Mouse (Mus musculus) liver, embryonic 15.5 days (tissue): ENCODE measurements around the gene Slc6a1. TPM values are rescaled to one million over a fixed set of nuclear protein-coding genes. Genes with fewer than 3 reads are reported as not detected.
"Not testable (repeated sequence)": the region's sequence is repeated elsewhere in the genome, so short reads cannot be mapped to it uniquely, and the experiment has no call there.

Experiments used
- ATAC-seq: fragments of 200-750 bp; cut with Nextera tagmentation; 2 replicates; pipeline ENCODE4 v1.8.0; 2017; ENCODE audit warnings: moderate number of reproducible peaks, mild to moderate bottlenecking, moderate library complexity; ENCODE audit not compliant: insufficient read depth
- H3K27ac ChIP-seq: fragments of 300-500 bp; sonication (generic); replicated peaks from 2 replicates; pipeline ENCODE4 v1.5.1; 2015; ENCODE audit warnings: mild to moderate bottlenecking, inconsistent platforms
- H3K27me3 ChIP-seq: fragments of 300-500 bp; sonication (generic); 2 replicates; pipeline ENCODE4 v1.6.1; 2015; ENCODE audit warnings: mild to moderate bottlenecking, inconsistent platforms
- H3K36me3 ChIP-seq: fragments of 300-500 bp; sonication (generic); replicated peaks from 2 replicates; pipeline ENCODE4 v1.6.1; 2015; ENCODE audit warnings: moderate library complexity, mild to moderate bottlenecking, inconsistent platforms
- H3K4me1 ChIP-seq: fragments of 300-500 bp; sonication (generic); replicated peaks from 2 replicates; pipeline ENCODE4 v1.6.1; 2015; ENCODE audit warnings: inconsistent platforms
- H3K4me2 ChIP-seq: fragments of 300-500 bp; sonication (generic); 2 replicates; pipeline ENCODE4 v1.6.1; 2015; ENCODE audit warnings: moderate library complexity, mild to moderate bottlenecking, inconsistent platforms
- H3K4me3 ChIP-seq: fragments of 300-500 bp; sonication (generic); replicated peaks from 2 replicates; pipeline ENCODE4 v1.5.1; 2015; ENCODE audit warnings: mild to moderate bottlenecking, inconsistent platforms
- H3K9ac ChIP-seq: fragments of 300-500 bp; sonication (generic); 2 replicates; pipeline ENCODE4 v1.6.1; 2015; ENCODE audit warnings: moderate library complexity, mild to moderate bottlenecking, inconsistent platforms
- H3K9me3 ChIP-seq: fragments of 300-500 bp; sonication (generic); replicated peaks from 2 replicates; pipeline ENCODE4 v1.6.1; 2016; ENCODE audit warnings: inconsistent platforms
- WGBS: fragments of 180-500 bp; shearing (Covaris S2); methylation state at CpG from one replicate; pipeline ENCODE4 v1.1.7; 2015; ENCODE audit warnings: mixed read lengths; ENCODE audit not compliant: insufficient replicate concordance; 5-methylcytosine and 5-hydroxymethylcytosine counted together
- polyA plus RNA-seq: library from polyadenylated mRNA; unstranded; fragments of >200 nt; fragmentation: Nextera tagmentation; extraction: Ambion mirVana; gene quantifications from 2 replicates; pipeline ENCODE4 v1.2.1, GENCODE M21; 2015

Gene Slc6a1
- polyA plus RNA-seq, 1 experiment from 2014 or later = 0.09 TPM

GRCm38 (mm10) chr6:114329597-114330470 is 47.4 kb downstream of the Slc6a1 start:
- no peaks in the 10 kb centered on the region for H3K36me3 ChIP-seq
- no peak overlapping the region for H3K9ac ChIP-seq
- H3K27ac ChIP-seq = no peak overlapping the region
- H3K4me1 ChIP-seq = no peaks in the 10 kb centered on the region
- 29% methylated on average over 8 of the region's 8 CpGs for WGBS
- no peak overlapping the region for H3K4me3 ChIP-seq
- H3K9me3 ChIP-seq = no peaks in the 10 kb centered on the region
- ATAC-seq = no peak
- no peaks in the 10 kb centered on the region for H3K27me3 ChIP-seq
- no peak overlapping the region for H3K4me2 ChIP-seq

GRCm38 (mm10) chr6:114331926-114332325 is 49.5 kb downstream of the Slc6a1 start:
- H3K9me3 ChIP-seq = no peaks in the 10 kb centered on the region
- H3K4me3 ChIP-seq = no peak overlapping the region
- H3K27ac ChIP-seq = no peak overlapping the region
- WGBS = 70% methylated on average over 7 of the region's 7 CpGs
- H3K4me2 ChIP-seq = no peak overlapping the region
- H3K9ac ChIP-seq = no peak overlapping the region
- no peak for ATAC-seq
- no peaks in the 10 kb centered on the region for H3K27me3 ChIP-seq
- H3K36me3 ChIP-seq = no peaks in the 10 kb centered on the region
- no peaks in the 10 kb centered on the region for H3K4me1 ChIP-seq

- H3K9me3 ChIP-seq = no peaks in the 10 kb centered on the region
- H3K27me3 ChIP-seq = no peaks in the 10 kb centered on the region
- no peak overlapping the region for H3K4me3 ChIP-seq
- H3K9ac ChIP-seq = no peak overlapping the region
- ATAC-seq = no peak
- no peak overlapping the region for H3K4me2 ChIP-seq
- H3K4me1 ChIP-seq = no peaks in the 10 kb centered on the region
- no peak overlapping the region for H3K27ac ChIP-seq
- H3K36me3 ChIP-seq = no peaks in the 10 kb centered on the region
- WGBS = 44% methylated on average over 11 of the region's 11 CpGs
Measured at GRCm38 (mm10) chr6:114336128-114336943, 53.9 kb downstream of the Slc6a1 start.

GRCm38 (mm10) chr6:114336944-114337215 is 54.4 kb downstream of the Slc6a1 start:
- Histone ChIP-seq H3K9ac (no peak overlapping the region), H3K36me3 (no peaks in the 10 kb centered on the region), H3K4me3 (no peak overlapping the region), H3K9me3 (no peaks in the 10 kb centered on the region), H3K4me2 (no peak overlapping the region), H3K4me1 (no peaks in the 10 kb centered on the region), H3K27ac (no peak overlapping the region), H3K27me3 (no peaks in the 10 kb centered on the region)
- WGBS = 29% methylated on average over 1 of the region's 1 CpGs
- no peak for ATAC-seq

GRCm38 (mm10) chr6:114341381-114341780 is 58.9 kb downstream of the Slc6a1 start:
- not testable (repeated sequence) for H3K9ac ChIP-seq, H3K36me3 ChIP-seq, H3K9me3 ChIP-seq, H3K4me1 ChIP-seq, H3K27ac ChIP-seq, H3K4me2 ChIP-seq, H3K4me3 ChIP-seq, H3K27me3 ChIP-seq, ATAC-seq

GRCm38 (mm10) chr6:114343740-114344139 is 61.3 kb downstream of the Slc6a1 start:
- H3K9ac ChIP-seq = no peak overlapping the region
- WGBS = 16% methylated on average over 3 of the region's 3 CpGs

GRCm38 (mm10) chr6:114345156-114345555 is 62.7 kb downstream of the Slc6a1 start:
- H3K4me2 ChIP-seq = no peak overlapping the region
- H3K36me3 ChIP-seq = no peaks in the 10 kb centered on the region
- H3K9ac ChIP-seq = no peak overlapping the region
- H3K9me3 ChIP-seq = no peaks in the 10 kb centered on the region
- no peak overlapping the region for H3K27ac ChIP-seq
- ATAC-seq = no peak
- no peaks in the 10 kb centered on the region for H3K4me1 ChIP-seq
- 30% methylated on average over 4 of the region's 4 CpGs for WGBS
- no peak overlapping the region for H3K4me3 ChIP-seq
- no peaks in the 10 kb centered on the region for H3K27me3 ChIP-seq

More at GRCm38 (mm10) chr6:114343740-114344139, 61.3 kb downstream of the Slc6a1 start:
- Histone ChIP-seq H3K36me3 (no peaks in the 10 kb centered on the region), H3K4me2 (no peak overlapping the region), H3K27me3 (no peaks in the 10 kb centered on the region), H3K4me3 (no peak overlapping the region), H3K4me1 (no peaks in the 10 kb centered on the region), H3K27ac (no peak overlapping the region), H3K9me3 (no peaks in the 10 kb centered on the region)
- ATAC-seq = no peak

GRCm38 (mm10) chr6:114347831-114348754 is 65.7 kb downstream of the Slc6a1 start:
- Histone ChIP-seq H3K27me3 (no peaks in the 10 kb centered on the region), H3K36me3 (no peaks in the 10 kb centered on the region), H3K4me3 (no peak overlapping the region), H3K27ac (no peak overlapping the region), H3K9me3 (no peaks in the 10 kb centered on the region), H3K4me2 (no peak overlapping the region), H3K4me1 (no peaks in the 10 kb centered on the region), H3K9ac (no peak overlapping the region)
- no peak for ATAC-seq
- 41% methylated on average over 13 of the region's 13 CpGs for WGBS

GRCm38 (mm10) chr6:114354635-114355034 is 72.2 kb downstream of the Slc6a1 start:
- H3K4me2 ChIP-seq = no peak overlapping the region
- H3K36me3 ChIP-seq = no peaks in the 10 kb centered on the region
- H3K27me3 ChIP-seq = no peaks in the 10 kb centered on the region
- H3K9ac ChIP-seq = no peak overlapping the region
- H3K27ac ChIP-seq = no peak overlapping the region
- no peaks in the 10 kb centered on the region for H3K4me1 ChIP-seq
- no peak overlapping the region for H3K4me3 ChIP-seq
- WGBS = 51% methylated on average over 4 of the region's 4 CpGs
- no peak for ATAC-seq
- H3K9me3 ChIP-seq = no peaks in the 10 kb centered on the region

- no peak overlapping the region for H3K9ac ChIP-seq
- H3K27ac ChIP-seq = no peak overlapping the region
- H3K36me3 ChIP-seq = no peaks in the 10 kb centered on the region
- H3K4me2 ChIP-seq = no peak overlapping the region
- 44% methylated on average over 3 of the region's 3 CpGs for WGBS
- H3K4me3 ChIP-seq = no peak overlapping the region
- ATAC-seq = no peak
- no peaks in the 10 kb centered on the region for H3K4me1 ChIP-seq
- H3K9me3 ChIP-seq = no peaks in the 10 kb centered on the region
- H3K27me3 ChIP-seq = no peaks in the 10 kb centered on the region
Measured at GRCm38 (mm10) chr6:114358171-114358570, 75.7 kb downstream of the Slc6a1 start.

- ATAC-seq = no peak
- H3K9me3 ChIP-seq = no peaks in the 10 kb centered on the region
Measured at GRCm38 (mm10) chr6:114362355-114362754, 79.9 kb downstream of the Slc6a1 start.

More at GRCm38 (mm10) chr6:114362355-114362754, 79.9 kb downstream of the Slc6a1 start:
- H3K4me2 ChIP-seq = no peak overlapping the region
- H3K27me3 ChIP-seq = no peaks in the 10 kb centered on the region
- no peak overlapping the region for H3K27ac ChIP-seq
- no peak overlapping the region for H3K9ac ChIP-seq
- 28% methylated on average over 4 of the region's 4 CpGs for WGBS
- no peak overlapping the region for H3K4me3 ChIP-seq
- H3K36me3 ChIP-seq = no peaks in the 10 kb centered on the region
- H3K4me1 ChIP-seq = no peaks in the 10 kb centered on the region
